In genomic region chr16:91348588-91349330, GRCm38 (mm10) we compare ENCODE assay signal across 15 mouse cellular contexts. TPM values are rescaled to one million over a fixed set of nuclear protein-coding genes. Genes with fewer than 3 reads are reported as not detected.
DNase-seq lines count a peak whose midpoint lies in the region; ATAC-seq lines count a peak whose summit lies in the region.
"Had no signal": no experiment of that assay in that cellular context is flagged by ENCODE, and none has a peak within 500 bp of the region (broad histone marks: within the 10 kb centered on the region; RNA-seq: fewer than 3 reads in every experiment).

No protein-coding gene starts in this region.

- H3K9me3 ChIP-seq in hindbrain, embryonic 14.5 days (ENCODE audit: control insufficient read depth, low read length) = no peaks in the 10 kb centered on the region
- no peaks in the 10 kb centered on the region for H3K9me3 ChIP-seq in hindbrain, embryonic 13.5 days
- H3K9me3 ChIP-seq in hindbrain, embryonic 16.5 days (ENCODE audit: control insufficient read depth, low read length) = no peaks in the 10 kb centered on the region
- H3K9me3 ChIP-seq in liver, embryonic 12.5 days (replicated peaks) = no peaks in the 10 kb centered on the region
- H3K9me3 ChIP-seq: heart, embryonic 12.5 days; liver, embryonic 15.5 days had no signal

- H3K9ac ChIP-seq in hindbrain, embryonic 14.5 days = no peak overlapping the region
- no peak overlapping the region for H3K9ac ChIP-seq in hindbrain, embryonic 13.5 days
- H3K9ac ChIP-seq in hindbrain, embryonic 16.5 days (ENCODE audit: low read depth, low read length) = no peak overlapping the region; the same call in 1 of the 2 replicates
- H3K9ac ChIP-seq in liver, embryonic 12.5 days = no peak overlapping the region
- H3K9ac ChIP-seq: heart, embryonic 12.5 days; liver, embryonic 15.5 days had no signal

- DNase-seq in hindbrain, embryonic 14.5 days (ENCODE audit: low spot score) = peak; percentile 32
- peak; percentile 31 to 44 for DNase-seq in spleen, adult 18-20 months
- DNase-seq in spleen, adult 12 weeks (ENCODE audit: low spot score) = no peak
- DNase-seq in retina, postnatal 1 day = peak; percentile 53
- no peak for DNase-seq in left cerebral cortex, postnatal 36 days (ENCODE audit: low spot score in 2 of 2)

- ATAC-seq in hindbrain, embryonic 14.5 days (ENCODE audit: low FRiP score) = no peak
- no peak for ATAC-seq in hindbrain, embryonic 13.5 days (ENCODE audit: low FRiP score)
- no peak for ATAC-seq in hindbrain, embryonic 16.5 days
- no peak for ATAC-seq in liver, embryonic 12.5 days

- H3K27me3 ChIP-seq in hindbrain, embryonic 14.5 days (ENCODE audit: control insufficient read depth, insufficient read depth, low read length) = peaks cover 48% of the 10 kb centered on the region
- H3K27me3 ChIP-seq in hindbrain, embryonic 13.5 days = peaks cover 82% of the 10 kb centered on the region
- peaks cover 23% of the 10 kb centered on the region for H3K27me3 ChIP-seq in hindbrain, embryonic 16.5 days (replicated peaks; ENCODE audit: control insufficient read depth, insufficient read depth, low read length)
- peaks cover 15% of the 10 kb centered on the region; the same call in 1 of the 2 replicates for H3K27me3 ChIP-seq in liver, embryonic 12.5 days (replicated peaks)
- H3K27me3 ChIP-seq: liver, embryonic 15.5 days had no signal

- H3K36me3 ChIP-seq in hindbrain, embryonic 14.5 days (replicated peaks; ENCODE audit: control insufficient read depth, insufficient read depth) = no peaks in the 10 kb centered on the region
- H3K36me3 ChIP-seq in hindbrain, embryonic 13.5 days = no peaks in the 10 kb centered on the region
- no peaks in the 10 kb centered on the region for H3K36me3 ChIP-seq in hindbrain, embryonic 16.5 days (ENCODE audit: control insufficient read depth, insufficient read depth, low read length)
- H3K36me3 ChIP-seq in liver, embryonic 12.5 days = no peaks in the 10 kb centered on the region
- H3K36me3 ChIP-seq: heart, embryonic 12.5 days; liver, embryonic 15.5 days had no signal

- no peaks in the 10 kb centered on the region for H3K4me1 ChIP-seq in hindbrain, embryonic 14.5 days (replicated peaks; ENCODE audit: control insufficient read depth, insufficient read depth, low read length)
- peaks cover 12% of the 10 kb centered on the region for H3K4me1 ChIP-seq in hindbrain, embryonic 13.5 days (replicated peaks)
- H3K4me1 ChIP-seq in hindbrain, embryonic 16.5 days (ENCODE audit: control insufficient read depth, insufficient read depth, low read depth, low read length) = no peaks in the 10 kb centered on the region
- H3K4me1 ChIP-seq in liver, embryonic 12.5 days = peaks cover 21% of the 10 kb centered on the region
- H3K4me1 ChIP-seq: heart, embryonic 12.5 days had no signal

- intact Hi-C loops in left cerebral cortex, postnatal 36 days (cut with DNase I) = loop anchor here (5.0 kb wide), 1 partner anchor 186 kb away; no protein-coding TSS in a partner anchor

- 0 out of 2 replicates have a peak overlapping the region, but pooled peaks have one; percentile 10 for H3K4me2 ChIP-seq in hindbrain, embryonic 14.5 days (replicated peaks)
- H3K4me2 ChIP-seq in hindbrain, embryonic 13.5 days = no peak overlapping the region
- H3K4me2 ChIP-seq in hindbrain, embryonic 16.5 days (ENCODE audit: low read length) = peak overlapping the region; percentile 29
- H3K4me2 ChIP-seq in liver, embryonic 12.5 days = no peak overlapping the region
- H3K4me2 ChIP-seq: heart, embryonic 12.5 days; liver, embryonic 15.5 days had no signal

- 69% methylated on average over 28 of the region's 28 CpGs for WGBS in hindbrain, embryonic 14.5 days
- WGBS in hindbrain, embryonic 13.5 days = 69% methylated on average over 28 of the region's 28 CpGs
- 67% methylated on average over 28 of the region's 28 CpGs for WGBS in hindbrain, embryonic 16.5 days
- 80% methylated on average over 28 of the region's 28 CpGs for WGBS in liver, embryonic 12.5 days (ENCODE audit: insufficient replicate concordance)

- H3K4me3 ChIP-seq in hindbrain, embryonic 14.5 days (replicated peaks; ENCODE audit: low read length) = no peak overlapping the region
- H3K4me3 ChIP-seq in hindbrain, embryonic 13.5 days = no peak overlapping the region
- H3K4me3 ChIP-seq in hindbrain, embryonic 16.5 days (ENCODE audit: low read length) = 0 out of 2 replicates have a peak overlapping the region, but pooled peaks have one; percentile 5
- no peak overlapping the region for H3K4me3 ChIP-seq in liver, embryonic 12.5 days
- H3K4me3 ChIP-seq: heart, embryonic 12.5 days; liver, embryonic 15.5 days had no signal

- no peak overlapping the region for H3K27ac ChIP-seq in hindbrain, embryonic 14.5 days
- H3K27ac ChIP-seq in hindbrain, embryonic 13.5 days = no peak overlapping the region
- no peak overlapping the region for H3K27ac ChIP-seq in hindbrain, embryonic 16.5 days (ENCODE audit: low read depth, low read length)
- no peak overlapping the region for H3K27ac ChIP-seq in liver, embryonic 12.5 days
- H3K27ac ChIP-seq: liver, embryonic 15.5 days had no signal

RNA-seq across cellular contexts. Expression of gene Ifnar2, which starts 23.8 kb away (rescaled TPM):
- polyA plus RNA-seq in hindbrain, embryonic 14.5 days (2014; fragmentation: Nextera tagmentation; extraction: Ambion mirVana) = 38.2 and 40.4 TPM in 2 replicates
- polyA plus RNA-seq in hindbrain, embryonic 13.5 days (2015; fragmentation: Nextera tagmentation; extraction: Ambion mirVana) = 33.2 and 36.3 TPM in 2 replicates
- 40.6 and 41.7 TPM in 2 replicates for polyA plus RNA-seq in hindbrain, embryonic 16.5 days (2015; fragmentation: Nextera tagmentation; extraction: Ambion mirVana)
- 63.5 and 65.7 TPM in 2 replicates for polyA plus RNA-seq in liver, embryonic 12.5 days (2016; fragmentation: Nextera tagmentation; extraction: Ambion mirVana)
- 10 to 100 TPM; 19.4 to 25.1 TPM for total RNA-seq in left cerebral cortex, postnatal 36 days (2021)

RNA-seq across cellular contexts. Expression of gene Gm21970, which starts 42.8 kb away (rescaled TPM):
- polyA plus RNA-seq in hindbrain, embryonic 14.5 days (2014; fragmentation: Nextera tagmentation; extraction: Ambion mirVana) = not detected in 2 replicates
- not detected in 2 replicates for polyA plus RNA-seq in hindbrain, embryonic 13.5 days (2015; fragmentation: Nextera tagmentation; extraction: Ambion mirVana)
- polyA plus RNA-seq in hindbrain, embryonic 16.5 days (2015; fragmentation: Nextera tagmentation; extraction: Ambion mirVana) = not detected in 2 replicates
- not detected in 2 replicates for polyA plus RNA-seq in liver, embryonic 12.5 days (2016; fragmentation: Nextera tagmentation; extraction: Ambion mirVana)
- not detected for total RNA-seq in left cerebral cortex, postnatal 36 days (2021)
- total RNA-seq: left cerebral cortex, postnatal 14 days; megakaryocyte progenitor cell, adult 5-6 weeks had no signal
- polyA plus RNA-seq: cortical plate, adult 2 months; heart, embryonic 12.5 days; large intestine, adult 2 months; neural tube, embryonic 11.5 days had no signal

RNA-seq across cellular contexts. Expression of gene Il10rb, which starts 57.2 kb away (rescaled TPM):
- 13.0 and 13.4 TPM in 2 replicates for polyA plus RNA-seq in hindbrain, embryonic 14.5 days (2014; fragmentation: Nextera tagmentation; extraction: Ambion mirVana)
- polyA plus RNA-seq in hindbrain, embryonic 13.5 days (2015; fragmentation: Nextera tagmentation; extraction: Ambion mirVana) = 10.1 and 11.1 TPM in 2 replicates
- 14.8 and 16.7 TPM in 2 replicates for polyA plus RNA-seq in hindbrain, embryonic 16.5 days (2015; fragmentation: Nextera tagmentation; extraction: Ambion mirVana)
- polyA plus RNA-seq in liver, embryonic 12.5 days (2016; fragmentation: Nextera tagmentation; extraction: Ambion mirVana) = 26.0 and 27.0 TPM in 2 replicates
- total RNA-seq in left cerebral cortex, postnatal 36 days (2021) = 10 to 100 TPM in 1 of 2 experiments, 1 to 10 TPM in 1; 9.4 to 10.2 TPM

Comparison
In these comparisons a context has a peak if more than half of its experiments do, and no peak if none do; other contexts are left out.
1. DNase-seq: peak in hindbrain, embryonic 14.5 days (single experiment), spleen, adult 18-20 months (2 of 2) and retina, postnatal 1 day (single experiment); none in spleen, adult 12 weeks (single experiment) and left cerebral cortex, postnatal 36 days (0 of 2).
2. H3K4me2 ChIP-seq: peak in hindbrain, embryonic 14.5 days (single experiment) and hindbrain, embryonic 16.5 days (single experiment); none in hindbrain, embryonic 13.5 days (single experiment) and liver, embryonic 12.5 days (single experiment).